Mouse (Mus musculus) lung, adult 2 months (tissue): ENCODE results near the gene Sipa1l3.

ENCODE experiments used
- CTCF ChIP-seq: fragments of 200-500 bp; IDR thresholded peaks from 2 replicates; pipeline ENCODE4 v1.5.1; 2011; ENCODE audit warnings: mild to moderate bottlenecking, low read length, control low read depth; ENCODE audit not compliant: insufficient read depth
- POLR2A ChIP-seq: fragments of 200-500 bp; IDR thresholded peaks from 2 replicates; pipeline ENCODE4 v1.6.1; 2011; ENCODE audit warnings: low read depth, mild to moderate bottlenecking, control low read depth, low read length, borderline replicate concordance; ENCODE audit errors: extremely low read depth

DNA sequence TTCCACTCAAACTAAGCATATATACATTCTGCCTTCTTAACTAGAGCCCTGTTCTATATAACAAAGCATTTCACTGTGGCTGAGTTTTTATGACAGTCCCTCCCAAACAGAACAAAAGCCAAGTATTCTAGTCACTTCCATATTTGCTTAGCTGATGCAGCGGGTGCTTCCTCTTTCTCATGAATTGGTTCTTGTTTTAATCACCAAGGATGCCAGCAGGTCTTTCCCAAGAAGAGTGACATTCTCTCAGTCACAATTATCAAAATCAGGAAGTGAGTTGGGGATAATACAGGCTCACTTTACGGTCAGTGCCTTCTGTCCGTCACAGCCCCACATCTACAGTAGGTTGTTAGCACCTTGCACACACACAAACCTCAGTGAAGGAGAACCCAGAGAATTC, 26.6 kb downstream of the Sipa1l3 start:
- TF ChIP-seq POLR2A, result no peak
- no peak for TF ChIP-seq CTCF
